Mouse (Mus musculus) intestine, embryonic 14.5 days (tissue): ENCODE measurements at regions not wholly inside any gene's neighbourhood (a gene's known extent, or its start where the extent isn't known, plus 50 kb on each side); places are given as distances from the start of the nearest gene placed in this dataset.

Experiments used
- ATAC-seq: fragments of 200-750 bp; cut with Nextera tagmentation; replicated peaks from 2 replicates; pipeline ENCODE4 v1.8.0; 2017; ENCODE audit warnings: low read depth, moderate number of reproducible peaks, moderate TSS enrichment, moderate library complexity; ENCODE audit not compliant: low FRiP score, low TSS enrichment
- DNase-seq: peaks from one replicate; pipeline ENCODE4 v3.0.0-alpha.2; 2018; ENCODE audit warnings: low spot score
- H3K27ac ChIP-seq: fragments of 300-500 bp; sonication (generic); 2 replicates; pipeline ENCODE4 v1.5.1; 2014; ENCODE audit warnings: low read depth, mild to moderate bottlenecking, control low read depth
- H3K27me3 ChIP-seq: fragments of 300-500 bp; sonication (generic); replicated peaks from 2 replicates; pipeline ENCODE4 v1.6.1; 2014; ENCODE audit warnings: low read length, control low read depth; ENCODE audit not compliant: control insufficient read depth, insufficient read depth
- H3K36me3 ChIP-seq: fragments of 300-500 bp; sonication (generic); 2 replicates; pipeline ENCODE4 v1.6.1; 2014; ENCODE audit warnings: low read length, control low read depth; ENCODE audit not compliant: control insufficient read depth, insufficient read depth
- H3K4me1 ChIP-seq: fragments of 300-500 bp; sonication (generic); replicated peaks from 2 replicates; pipeline ENCODE4 v1.6.1; 2014; ENCODE audit warnings: low read length, control low read depth, mixed read lengths; ENCODE audit not compliant: control insufficient read depth, insufficient read depth
- H3K4me2 ChIP-seq: fragments of 300-500 bp; sonication (generic); 2 replicates; pipeline ENCODE4 v1.6.1; 2014; ENCODE audit warnings: low read length
- H3K4me3 ChIP-seq: fragments of 300-500 bp; sonication (generic); 2 replicates; pipeline ENCODE4 v1.5.1; 2014; ENCODE audit warnings: low read depth, low read length, control low read depth, mixed read lengths
- H3K9ac ChIP-seq: fragments of 300-500 bp; sonication (generic); 2 replicates; pipeline ENCODE4 v1.6.1; 2014; ENCODE audit warnings: mild to moderate bottlenecking, low read length
- H3K9me3 ChIP-seq: fragments of 300-500 bp; sonication (generic); 2 replicates; pipeline ENCODE4 v1.6.1; 2016; ENCODE audit warnings: low read length, control low read depth; ENCODE audit not compliant: control insufficient read depth
- WGBS: fragments of 180-500 bp; shearing (Covaris S2); extraction: QIAGEN DNeasy Blood & Tissue Kit; methylation state at CpG from one replicate; pipeline ENCODE4 v1.1.7; 2014; 5-methylcytosine and 5-hydroxymethylcytosine counted together

DNA sequence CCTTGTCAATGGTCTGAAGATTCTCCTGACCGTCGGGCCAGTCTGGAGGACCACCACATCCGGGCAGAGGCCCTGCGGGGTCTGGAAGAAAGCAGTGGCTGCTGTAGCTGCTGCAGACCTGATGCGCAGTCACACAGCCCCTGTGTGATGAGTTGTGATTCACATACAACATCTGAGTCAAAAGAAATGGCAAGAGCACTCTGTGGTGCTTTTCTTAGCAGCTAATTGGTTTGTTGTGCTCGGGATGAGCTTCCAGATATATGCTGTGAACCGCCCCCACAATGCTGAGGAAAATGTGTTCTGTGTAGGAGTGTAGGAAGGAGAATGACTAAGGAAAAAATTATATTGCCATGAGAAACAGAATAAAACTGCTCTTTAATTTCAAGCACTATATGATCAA, 290.6 kb downstream of the Fam84a start:
- Histone ChIP-seq H3K9ac (no peak overlapping the region), H3K27ac (no peak overlapping the region), H3K9me3 (no peaks in the 10 kb centered on the region), H3K4me3 (no peak overlapping the region), H3K36me3 (no peaks in the 10 kb centered on the region), H3K27me3 (no peaks in the 10 kb centered on the region), H3K4me2 (no peak overlapping the region), H3K4me1 (no peaks in the 10 kb centered on the region)
- ATAC-seq (no peak), DNase-seq (no peak)
- 92% methylated on average over 7 of the region's 7 CpGs for WGBS

DNA sequence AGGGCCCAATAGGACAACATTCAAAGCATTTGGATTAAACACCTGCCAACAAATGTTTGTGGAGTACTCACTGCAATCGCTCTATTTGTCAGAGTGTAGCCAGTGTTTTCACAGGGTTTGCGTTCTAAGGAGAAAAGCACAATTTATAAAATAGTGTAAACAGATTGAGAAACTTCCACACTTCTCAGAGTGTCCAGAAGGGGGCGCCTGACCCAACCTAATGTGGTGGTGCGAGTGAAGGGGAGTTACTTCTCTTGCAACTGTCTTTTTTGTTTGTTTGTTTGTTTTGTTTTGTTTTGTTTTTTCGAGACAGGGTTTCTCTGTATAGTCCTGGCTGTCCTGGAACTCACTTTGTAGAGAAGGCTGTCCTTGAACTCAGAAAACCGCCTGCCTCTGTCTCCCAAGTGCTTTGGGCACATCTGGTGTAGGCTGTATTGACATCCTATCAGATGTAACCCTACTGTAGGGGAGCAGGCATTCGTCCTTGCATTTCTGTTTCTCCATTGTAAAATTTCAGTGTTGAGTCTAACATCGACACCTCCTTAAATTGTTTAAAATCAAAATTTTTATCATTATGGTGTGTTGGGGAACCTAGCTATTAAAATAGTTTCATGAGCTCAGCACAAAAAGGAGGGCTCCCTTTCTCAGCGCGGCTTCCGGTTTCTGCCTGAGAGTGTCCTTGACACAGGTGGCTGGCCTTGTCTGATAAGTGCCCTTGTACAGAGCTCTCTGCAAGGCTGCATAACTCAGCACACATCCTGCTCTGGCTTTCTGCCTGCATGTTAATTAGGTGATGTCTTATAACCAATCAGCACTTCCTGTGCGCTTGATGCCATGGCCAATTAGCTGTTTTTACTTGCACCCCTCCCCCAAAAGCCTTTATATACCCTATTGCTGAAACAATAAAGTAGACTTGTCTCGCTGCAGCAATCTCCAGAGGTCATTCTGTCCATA, 307.0 kb downstream of the Fam84a start:
- no peaks in the 10 kb centered on the region for H3K4me1 ChIP-seq
- no peak overlapping the region for H3K27ac ChIP-seq
- DNase-seq (peak; percentile 70), ATAC-seq (no peak)
- no peak overlapping the region for H3K4me3 ChIP-seq
- H3K9me3 ChIP-seq, result no peaks in the 10 kb centered on the region
- H3K27me3 ChIP-seq, result no peaks in the 10 kb centered on the region
- no peak overlapping the region for H3K9ac ChIP-seq
- no peaks in the 10 kb centered on the region for H3K36me3 ChIP-seq
- H3K4me2 ChIP-seq, result no peak overlapping the region
- 56% methylated on average over 13 of the region's 13 CpGs for WGBS

DNA sequence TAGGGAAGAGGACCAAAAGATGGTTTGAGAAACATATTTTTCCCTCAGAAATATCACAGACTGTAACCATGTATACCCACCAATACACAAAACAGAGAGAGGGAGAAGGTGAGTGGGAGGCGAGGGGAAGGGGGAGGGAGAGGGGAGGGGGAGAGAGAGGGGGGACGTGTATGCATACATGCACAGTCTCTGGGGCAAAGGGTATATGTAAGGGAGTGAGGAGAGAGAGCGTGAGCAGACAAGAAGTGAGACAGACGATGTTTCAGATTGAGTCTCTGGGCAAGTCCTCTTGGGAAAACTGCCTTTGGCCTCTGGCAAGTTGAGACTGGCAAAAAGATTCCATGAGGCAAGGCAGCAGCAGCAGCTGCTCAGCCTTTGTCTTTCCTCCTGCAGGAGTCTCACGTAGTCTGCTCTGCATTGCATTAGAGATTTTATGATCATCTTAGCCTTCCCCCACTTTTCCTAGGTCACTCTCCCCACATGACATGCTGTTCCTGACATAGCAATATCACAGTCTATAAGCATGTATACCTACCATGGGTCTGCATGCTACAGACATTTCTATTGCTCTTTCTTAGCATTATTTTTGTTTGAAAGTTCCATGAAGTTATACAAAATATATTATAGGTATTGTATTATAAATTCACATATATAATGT, 308.3 kb downstream of the Fam84a start:
- WGBS, result 56% methylated on average over 5 of the region's 5 CpGs
- H3K36me3 ChIP-seq, result no peaks in the 10 kb centered on the region
- no peak overlapping the region for H3K4me2 ChIP-seq
- ATAC-seq (no peak), DNase-seq (no peak)
- no peaks in the 10 kb centered on the region for H3K9me3 ChIP-seq
- H3K4me1 ChIP-seq, result no peaks in the 10 kb centered on the region
- H3K4me3 ChIP-seq, result no peak overlapping the region
- no peak overlapping the region for H3K27ac ChIP-seq
- no peak overlapping the region for H3K9ac ChIP-seq
- no peaks in the 10 kb centered on the region for H3K27me3 ChIP-seq

DNA sequence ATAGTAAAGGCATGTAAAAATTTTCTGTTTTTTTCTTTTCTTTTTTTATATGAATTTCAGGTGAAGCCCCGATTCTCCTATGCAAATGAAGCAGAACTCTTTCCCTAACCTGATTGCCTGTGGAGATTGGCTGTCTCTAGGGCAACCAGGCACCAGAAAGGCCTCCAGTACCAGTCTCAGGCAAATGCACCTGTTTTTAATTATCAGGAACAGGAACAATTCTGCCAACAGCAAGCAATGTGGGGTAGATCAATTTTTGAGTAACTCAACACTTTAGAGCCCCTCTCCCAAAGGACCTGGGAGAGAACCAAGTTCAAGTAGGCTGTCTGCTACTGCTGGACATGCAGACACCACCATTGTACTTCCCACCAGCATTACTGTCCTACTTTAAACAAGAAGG, 310.6 kb downstream of the Fam84a start:
- DNase-seq (no peak), ATAC-seq (no peak)
- Histone ChIP-seq H3K9ac (no peak overlapping the region), H3K4me1 (no peaks in the 10 kb centered on the region), H3K4me3 (no peak overlapping the region), H3K36me3 (no peaks in the 10 kb centered on the region), H3K27me3 (no peaks in the 10 kb centered on the region), H3K27ac (no peak overlapping the region), H3K4me2 (no peak overlapping the region), H3K9me3 (no peaks in the 10 kb centered on the region)
- WGBS, result 79% methylated on average over 1 of the region's 1 CpGs

DNA sequence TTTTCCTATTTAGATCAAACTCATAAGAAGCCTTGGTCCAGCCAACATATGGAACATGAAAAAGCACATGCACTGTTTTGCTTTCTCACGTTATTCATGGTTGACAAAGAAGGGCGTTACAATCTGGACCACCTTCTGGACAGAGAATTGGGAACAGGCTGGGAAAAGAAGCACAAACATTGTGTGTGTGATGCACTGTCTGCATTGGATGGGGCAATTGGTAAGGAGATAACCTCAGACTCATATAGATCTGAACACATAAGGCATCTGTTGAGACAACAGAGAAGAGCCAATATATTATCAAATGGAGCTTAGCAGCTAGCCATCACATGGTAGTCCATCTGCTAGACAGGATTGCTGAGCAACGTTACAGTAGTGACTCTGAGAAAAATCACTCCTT, 317.1 kb downstream of the Fam84a start:
- H3K9ac ChIP-seq, result no peak overlapping the region
- 81% methylated on average over 3 of the region's 3 CpGs for WGBS
- DNase-seq (no peak), ATAC-seq (no peak)
- no peaks in the 10 kb centered on the region for H3K27me3 ChIP-seq
- no peak overlapping the region for H3K4me3 ChIP-seq
- H3K27ac ChIP-seq, result no peak overlapping the region
- H3K4me1 ChIP-seq, result no peaks in the 10 kb centered on the region
- no peaks in the 10 kb centered on the region for H3K9me3 ChIP-seq
- no peak overlapping the region for H3K4me2 ChIP-seq
- H3K36me3 ChIP-seq, result no peaks in the 10 kb centered on the region

DNA sequence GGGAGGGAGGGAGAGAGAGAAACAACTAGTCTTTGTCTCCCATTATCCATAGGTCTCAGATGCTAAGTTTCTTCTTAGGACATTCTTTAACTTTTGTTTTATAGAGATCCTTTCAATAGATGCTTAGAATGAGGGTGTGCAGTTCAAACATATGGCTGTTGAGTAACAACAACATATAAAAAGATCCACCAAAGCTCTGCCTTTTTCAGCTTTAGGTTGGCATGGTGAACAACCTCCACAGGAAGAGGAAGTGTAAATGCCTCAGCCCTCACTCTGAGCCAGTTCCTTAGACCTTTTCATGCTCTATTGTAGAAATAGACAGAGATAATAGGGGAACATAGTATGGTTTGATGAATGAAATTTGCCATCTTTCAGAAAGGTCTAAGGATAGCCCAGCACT, 326.0 kb downstream of the Fam84a start:
- H3K27me3 ChIP-seq, result no peaks in the 10 kb centered on the region
- H3K27ac ChIP-seq, result no peak overlapping the region
- no peak for ATAC-seq
- no peaks in the 10 kb centered on the region for H3K36me3 ChIP-seq
- H3K9me3 ChIP-seq, result no peaks in the 10 kb centered on the region
- no peak overlapping the region for H3K9ac ChIP-seq
- no peak for DNase-seq
- no peak overlapping the region for H3K4me3 ChIP-seq
- no peak overlapping the region for H3K4me2 ChIP-seq
- H3K4me1 ChIP-seq, result no peaks in the 10 kb centered on the region

DNA sequence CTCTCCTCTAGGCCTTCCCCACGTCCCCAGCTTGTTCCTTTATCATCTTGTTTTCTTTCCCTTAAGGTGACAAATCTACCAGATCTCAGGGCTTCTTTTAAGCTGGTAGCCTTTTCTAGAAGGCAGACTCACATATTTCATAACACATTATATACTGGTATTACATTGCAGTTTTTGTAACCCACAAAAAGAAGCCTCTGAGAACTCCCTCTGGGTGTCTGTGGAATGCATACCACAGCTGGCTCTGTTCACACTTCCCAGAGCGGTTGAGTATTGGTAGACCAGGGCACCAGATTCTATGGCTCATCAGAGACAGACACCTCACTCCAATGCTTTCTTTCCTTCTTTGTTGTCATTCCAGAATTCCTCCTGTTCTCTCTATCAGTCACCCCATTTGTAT, 336.4 kb downstream of the Fam84a start:
- Histone ChIP-seq H3K4me1 (no peaks in the 10 kb centered on the region), H3K27me3 (no peaks in the 10 kb centered on the region), H3K36me3 (no peaks in the 10 kb centered on the region), H3K4me3 (no peak overlapping the region), H3K9me3 (no peaks in the 10 kb centered on the region), H3K27ac (no peak overlapping the region), H3K9ac (no peak overlapping the region), H3K4me2 (no peak overlapping the region)
- DNase-seq, result no peak
- WGBS, result 72% methylated on average over 2 of the region's 2 CpGs
- no peak for ATAC-seq

DNA sequence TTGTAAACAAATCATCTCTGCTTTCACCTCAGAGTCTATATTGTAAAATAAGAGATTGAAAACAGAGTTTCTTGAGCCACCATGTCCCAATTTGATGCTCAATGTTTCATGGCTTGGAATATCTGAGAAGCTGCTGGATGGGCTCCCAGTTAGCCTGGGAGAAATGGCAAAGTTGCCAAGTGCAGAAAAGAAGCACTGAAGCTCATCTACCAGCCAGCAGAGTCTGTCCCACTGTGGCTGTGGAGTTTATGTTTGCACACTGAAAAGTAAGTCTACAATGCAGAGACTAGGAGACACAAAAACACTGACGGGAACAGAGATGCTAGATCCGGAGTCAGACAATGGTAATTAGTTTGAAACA, 341.7 kb downstream of the Fam84a start:
- no peak overlapping the region for H3K27ac ChIP-seq
- H3K4me2 ChIP-seq, result no peak overlapping the region
- WGBS, result 79% methylated on average over 2 of the region's 2 CpGs
- ATAC-seq, result no peak
- H3K9ac ChIP-seq, result no peak overlapping the region
- no peak for DNase-seq
- no peaks in the 10 kb centered on the region for H3K27me3 ChIP-seq
- H3K36me3 ChIP-seq, result no peaks in the 10 kb centered on the region
- no peak overlapping the region for H3K4me3 ChIP-seq
- H3K4me1 ChIP-seq, result no peaks in the 10 kb centered on the region
- no peaks in the 10 kb centered on the region for H3K9me3 ChIP-seq
